Mouse (Mus musculus) G1E (cell line): ENCODE results near the gene Ankrd23.

ENCODE experiments used
- CTCF ChIP-seq: IDR thresholded peaks from 2 replicates; pipeline ENCODE4 v1.5.1; 2012; ENCODE audit warnings: low read depth, low read length, inconsistent platforms, mixed read lengths
- GATA1 ChIP-seq: IDR thresholded peaks from 2 replicates; pipeline ENCODE4 v1.6.1; 2012; ENCODE audit warnings: borderline replicate concordance, low read length, inconsistent platforms, mixed read lengths
- TAL1 ChIP-seq: conservative IDR thresholded peaks from 2 replicates; pipeline ENCODE4 v1.6.1; 2012; ENCODE audit warnings: low read depth, low read length, inconsistent platforms, mixed read lengths

DNA sequence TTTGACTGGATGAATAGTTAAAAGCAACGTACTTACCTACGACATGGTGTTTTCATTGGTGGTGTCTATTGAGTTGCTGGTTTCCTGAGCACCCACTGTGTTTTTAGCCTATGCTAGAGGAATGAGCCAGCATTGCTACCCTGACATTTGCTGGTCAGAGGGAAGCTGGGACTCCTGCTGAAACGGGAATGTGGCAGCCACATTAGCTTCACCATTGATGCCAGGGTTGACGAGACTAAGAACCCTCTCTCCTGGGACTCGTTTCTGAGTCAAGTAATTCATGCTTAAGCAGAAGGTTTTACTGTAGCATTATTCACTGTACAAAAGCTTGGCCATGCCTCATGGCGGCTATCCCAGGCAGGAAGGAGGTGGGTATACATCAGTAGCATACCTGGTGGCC, 47.0 kb downstream of the Ankrd23 start:
- TF ChIP-seq CTCF, result no peak
- TF ChIP-seq TAL1, result no peak
- TF ChIP-seq GATA1, result no peak
